Mouse (Mus musculus): ENCODE measurements around the gene 9930111J21Rik2.

GRCm38 (mm10) chr11:49084385-49084784 lies 33.3 kb upstream of the 9930111J21Rik2 start:
- TF ChIP-seq POLR2A (IDR thresholded peaks at IDR 0.05; ENCODE audit: extremely low read depth, insufficient read depth, low read length): no peak
- no peak for TF ChIP-seq CTCF (IDR thresholded peaks at IDR 0.05; ENCODE audit: low read depth, low read length)

All from liver, adult 2 months (tissue).